Mouse (Mus musculus) hindbrain, postnatal 0 days (tissue): Measurements from ENCODE around the gene Fam131c. TPM values are rescaled to one million over a fixed set of nuclear protein-coding genes. Genes with fewer than 3 reads are reported as not detected.

Experiments
- ATAC-seq: fragments of 200-750 bp; cut with Nextera tagmentation; 2 replicates; pipeline ENCODE4 v1.8.0; 2017; ENCODE audit warnings: mild to moderate bottlenecking, moderate TSS enrichment, moderate library complexity
- DNase-seq: peaks from one replicate; pipeline ENCODE4 v3.0.0-alpha.2; 2015; ENCODE audit warnings: low spot score
- H3K27ac ChIP-seq: fragments of 300-500 bp; sonication (generic); 2 replicates; pipeline ENCODE4 v1.5.1; 2014; ENCODE audit warnings: mild to moderate bottlenecking
- H3K27me3 ChIP-seq: fragments of 300-500 bp; sonication (generic); 2 replicates; pipeline ENCODE4 v1.6.1; 2014; ENCODE audit warnings: low read length, mixed read lengths; ENCODE audit not compliant: insufficient read depth
- H3K36me3 ChIP-seq: fragments of 300-500 bp; sonication (generic); 2 replicates; pipeline ENCODE4 v1.6.1; 2014; ENCODE audit warnings: low read length, mixed read lengths; ENCODE audit not compliant: insufficient read depth
- H3K4me1 ChIP-seq: fragments of 300-500 bp; sonication (generic); 2 replicates; pipeline ENCODE4 v1.6.1; 2014; ENCODE audit warnings: antibody characterized with exemption, low read length, mixed read lengths; ENCODE audit not compliant: insufficient read depth
- H3K4me2 ChIP-seq: fragments of 300-500 bp; sonication (generic); 2 replicates; pipeline ENCODE4 v1.6.1; 2014; ENCODE audit warnings: low read depth, mild to moderate bottlenecking, low read length, moderate library complexity, mixed read lengths
- H3K4me3 ChIP-seq: fragments of 300-500 bp; sonication (generic); 2 replicates; pipeline ENCODE4 v1.5.1; 2014; ENCODE audit warnings: low read length
- H3K9ac ChIP-seq: fragments of 300-500 bp; sonication (generic); replicated peaks from 2 replicates; pipeline ENCODE4 v1.6.1; 2014; ENCODE audit warnings: mild to moderate bottlenecking, low read length, moderate library complexity, mixed read lengths
- H3K9me3 ChIP-seq: fragments of 300-500 bp; sonication (generic); 2 replicates; pipeline ENCODE4 v1.6.1; 2016; ENCODE audit warnings: low read length, mixed read lengths
- CTCF ChIP-seq: IDR thresholded peaks from 2 replicates; pipeline ENCODE4 v1.5.1; 2016; ENCODE audit warnings: antibody characterized with exemption, control low read depth, low read depth
- WGBS: fragments of 180-500 bp; shearing (Covaris S2); extraction: QIAGEN DNeasy Blood & Tissue Kit; methylation state at CpG from one replicate; pipeline ENCODE4 v1.1.7; 2014; 5-methylcytosine and 5-hydroxymethylcytosine counted together
- polyA plus RNA-seq: library from polyadenylated mRNA; unstranded; fragments of >200 nt; fragmentation: Nextera tagmentation; extraction: Ambion mirVana; gene quantifications from 2 replicates; pipeline ENCODE4 v1.2.1, GENCODE M21; 2015
- total RNA-seq: library from RNA; depleted of rRNA; stranded (reverse); fragments of >200 nt; gene quantifications from 2 replicates; pipeline ENCODE4 v1.2.3, GENCODE M21; 2014

Fam131c gene
- total and polyA plus RNA-seq, 2 experiments from 2014 or later, result 46.3 to 95.3 TPM

- Histone ChIP-seq H3K27ac (no peak overlapping the region), H3K36me3 (no peaks in the 10 kb centered on the region), H3K4me1 (no peaks in the 10 kb centered on the region; the same call in 1 of the 2 replicates), H3K9ac (no peak overlapping the region), H3K27me3 (no peaks in the 10 kb centered on the region), H3K4me2 (no peak overlapping the region), H3K9me3 (no peaks in the 10 kb centered on the region), H3K4me3 (no peak overlapping the region)
- TF ChIP-seq CTCF, result no peak
- ATAC-seq, result no peak
- 63% methylated on average over 27 of the region's 27 CpGs for WGBS
- DNase-seq, result no peak
Observed at GRCm38 (mm10) chr4:141419398-141420191, 51.6 kb downstream of the Fam131c start.

- H3K9ac ChIP-seq, result no peak within 1 kb of the TSS
- no peak for TF ChIP-seq CTCF
- H3K9me3 ChIP-seq, result no peaks in the 10 kb centered on the region
- 64% methylated on average over 9 of the region's 9 CpGs for WGBS
- no peak within 1 kb of the TSS for H3K4me3 ChIP-seq
- no peaks in the 10 kb centered on the region for H3K27me3 ChIP-seq
- ATAC-seq, result no peak
- no peaks in the 10 kb centered on the region; the same call in 1 of the 2 replicates for H3K4me1 ChIP-seq
- no peak within 1 kb of the TSS for H3K27ac ChIP-seq
- DNase-seq, result no peak
- no peak within 1 kb of the TSS for H3K4me2 ChIP-seq
- no peaks in the 10 kb centered on the region for H3K36me3 ChIP-seq
Observed at GRCm38 (mm10) chr4:141420192-141420829, 52.3 kb downstream of the Fam131c start, which contains the start of gene Hspb7. Gene Hspb7 (plus strand): TSS chr4:141420779.

GRCm38 (mm10) chr4:141420886-141421285 is 52.9 kb downstream of the Fam131c start:
- DNase-seq (no peak), ATAC-seq (no peak)
- Histone ChIP-seq H3K27me3 (no peaks in the 10 kb centered on the region), H3K27ac (no peak overlapping the region), H3K4me3 (no peak overlapping the region), H3K4me1 (no peaks in the 10 kb centered on the region; the same call in 1 of the 2 replicates), H3K4me2 (no peak overlapping the region), H3K9me3 (no peaks in the 10 kb centered on the region), H3K36me3 (no peaks in the 10 kb centered on the region), H3K9ac (no peak overlapping the region)
- TF ChIP-seq CTCF, result no peak
- WGBS, result 62% methylated on average over 9 of the region's 9 CpGs

- Histone ChIP-seq H3K27ac (no peak overlapping the region), H3K9me3 (no peaks in the 10 kb centered on the region), H3K4me1 (no peaks in the 10 kb centered on the region; the same call in 1 of the 2 replicates), H3K4me2 (no peak overlapping the region), H3K36me3 (no peaks in the 10 kb centered on the region), H3K4me3 (no peak overlapping the region), H3K9ac (no peak overlapping the region), H3K27me3 (no peaks in the 10 kb centered on the region)
- WGBS, result 39% methylated on average over 14 of the region's 14 CpGs
- no peak for TF ChIP-seq CTCF
- DNase-seq (peak; percentile 50), ATAC-seq (no peak)
Observed at GRCm38 (mm10) chr4:141421423-141421822, 53.4 kb downstream of the Fam131c start.

- Histone ChIP-seq H3K4me3 (no peak overlapping the region), H3K4me1 (no peaks in the 10 kb centered on the region; the same call in 1 of the 2 replicates), H3K36me3 (no peaks in the 10 kb centered on the region), H3K4me2 (no peak overlapping the region), H3K27ac (no peak overlapping the region), H3K9me3 (no peaks in the 10 kb centered on the region), H3K27me3 (no peaks in the 10 kb centered on the region), H3K9ac (no peak overlapping the region)
- ATAC-seq (no peak), DNase-seq (no peak)
- no peak for TF ChIP-seq CTCF
- WGBS, result 87% methylated on average over 5 of the region's 5 CpGs
Observed at GRCm38 (mm10) chr4:141422841-141423240, 54.8 kb downstream of the Fam131c start.

- no peak for DNase-seq
- no peak overlapping the region for H3K4me2 ChIP-seq
- no peak for ATAC-seq
- H3K4me3 ChIP-seq, result no peak overlapping the region
- no peaks in the 10 kb centered on the region; the same call in 1 of the 2 replicates for H3K4me1 ChIP-seq
- H3K9ac ChIP-seq, result no peak overlapping the region
- no peak for TF ChIP-seq CTCF
- no peaks in the 10 kb centered on the region for H3K27me3 ChIP-seq
- H3K36me3 ChIP-seq, result no peaks in the 10 kb centered on the region
- no peak overlapping the region for H3K27ac ChIP-seq
- H3K9me3 ChIP-seq, result no peaks in the 10 kb centered on the region
- 77% methylated on average over 5 of the region's 5 CpGs for WGBS
Observed at GRCm38 (mm10) chr4:141423288-141423687, 55.3 kb downstream of the Fam131c start.
